Mouse (Mus musculus): ENCODE results near the gene Wdr13. TPM values are rescaled to one million over a fixed set of nuclear protein-coding genes. Genes with fewer than 3 reads are reported as not detected.

Wdr13 gene
- polyA plus RNA-seq (2012; ENCODE audit: insufficient read depth, insufficient read length, missing spikeins) = 59.1 and 61.3 TPM in 2 replicates

GRCm38 (mm10) chrX:8132017-8132976, at the start of gene Wdr13:
Gene Wdr13, minus strand, starts transcription at chrX:8132892.
- Histone ChIP-seq H3K4me3 (ENCODE audit: insufficient read depth, low read length) (peak within 1 kb of the TSS; percentile 95), H3K4me1 (ENCODE audit: control insufficient read depth, insufficient read depth, low read length) (peaks cover 7% of the 10 kb centered on the region), H3K27ac (ENCODE audit: insufficient read depth, low read depth, low read length) (peak within 1 kb of the TSS; percentile 100)
- TF ChIP-seq CTCF (IDR thresholded peaks at IDR 0.05; ENCODE audit: low read depth, low read length) = no peak
- TF ChIP-seq POLR2A (IDR thresholded peaks at IDR 0.05; ENCODE audit: borderline replicate concordance, low read depth, low read length) = no peak

GRCm38 (mm10) chrX:8179646-8180045, 47.0 kb upstream of the Wdr13 start:
- peaks cover 2% of the 10 kb centered on the region; the same call in 1 of the 2 replicates for H3K4me1 ChIP-seq (ENCODE audit: control insufficient read depth, insufficient read depth, low read length)
- no peak overlapping the region for H3K4me3 ChIP-seq (ENCODE audit: insufficient read depth, low read length)
- H3K27ac ChIP-seq (ENCODE audit: insufficient read depth, low read depth, low read length) = no peak overlapping the region
- no peak for TF ChIP-seq CTCF (IDR thresholded peaks at IDR 0.05; ENCODE audit: low read depth, low read length)
- no peak for TF ChIP-seq POLR2A (IDR thresholded peaks at IDR 0.05; ENCODE audit: borderline replicate concordance, low read depth, low read length)

DNA sequence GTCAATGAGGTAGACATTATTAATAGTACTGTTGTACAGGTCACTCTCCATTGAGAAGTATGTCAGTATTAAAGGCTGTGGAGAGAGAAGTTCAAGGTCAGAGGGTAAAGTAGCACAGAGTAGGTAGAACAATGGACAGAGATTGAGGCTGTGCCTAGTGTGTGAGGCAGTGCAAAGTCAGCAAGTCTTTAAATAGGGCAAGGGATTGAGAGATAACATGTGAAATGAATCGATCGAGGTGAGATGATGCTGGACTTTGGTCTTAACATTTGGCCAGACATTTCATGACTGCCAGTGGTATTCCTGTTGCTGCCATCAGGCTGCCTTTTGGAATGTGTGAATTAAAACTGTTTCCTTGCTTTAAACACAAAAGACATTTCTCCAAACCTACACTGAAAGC, 46.2 kb upstream of the Wdr13 start:
- TF ChIP-seq CTCF (IDR thresholded peaks at IDR 0.05; ENCODE audit: low read depth, low read length) (no peak), POLR2A (IDR thresholded peaks at IDR 0.05; ENCODE audit: borderline replicate concordance, low read depth, low read length) (no peak)

GRCm38 (mm10) chrX:8175504-8176385, 43.1 kb upstream of the Wdr13 start, which contains the start of gene Tbc1d25:
Gene Tbc1d25, minus strand, starts transcription at chrX:8176181.
- TF ChIP-seq CTCF (IDR thresholded peaks at IDR 0.05; ENCODE audit: low read depth, low read length) (no peak), POLR2A (IDR thresholded peaks at IDR 0.05; ENCODE audit: borderline replicate concordance, low read depth, low read length) (no peak)
- peak within 1 kb of the TSS; percentile 70 for H3K27ac ChIP-seq (ENCODE audit: insufficient read depth, low read depth, low read length)
- peak within 1 kb of the TSS; percentile 97 for H3K4me3 ChIP-seq (ENCODE audit: insufficient read depth, low read length)
- H3K4me1 ChIP-seq (ENCODE audit: control insufficient read depth, insufficient read depth, low read length) = peaks cover 3% of the 10 kb centered on the region; the same call in 1 of the 2 replicates

More for the DNA sequence above, 46.2 kb upstream of the Wdr13 start:
- H3K4me1 ChIP-seq (ENCODE audit: control insufficient read depth, insufficient read depth, low read length) = peaks cover 2% of the 10 kb centered on the region; the same call in 1 of the 2 replicates
- H3K27ac ChIP-seq (ENCODE audit: insufficient read depth, low read depth, low read length) = no peak overlapping the region
- no peak overlapping the region for H3K4me3 ChIP-seq (ENCODE audit: insufficient read depth, low read length)

- Histone ChIP-seq H3K4me3 (ENCODE audit: insufficient read depth, low read length) (peak overlapping the region; percentile 97), H3K4me1 (ENCODE audit: control insufficient read depth, insufficient read depth, low read length) (peaks cover 7% of the 10 kb centered on the region), H3K27ac (ENCODE audit: insufficient read depth, low read depth, low read length) (no peak overlapping the region; the same call in 1 of the 2 replicates)
- TF ChIP-seq CTCF (IDR thresholded peaks at IDR 0.05; ENCODE audit: low read depth, low read length) (no peak), POLR2A (IDR thresholded peaks at IDR 0.05; ENCODE audit: borderline replicate concordance, low read depth, low read length) (no peak)
These were observed 42.4 kb upstream of the Wdr13 start for GRCm38 (mm10) chrX:8175169-8175503.

- H3K27ac ChIP-seq (ENCODE audit: insufficient read depth, low read depth, low read length) = peak overlapping the region; percentile 75
- no peak overlapping the region for H3K4me3 ChIP-seq (ENCODE audit: insufficient read depth, low read length)
- no peak for TF ChIP-seq POLR2A (IDR thresholded peaks at IDR 0.05; ENCODE audit: borderline replicate concordance, low read depth, low read length)
- TF ChIP-seq CTCF (IDR thresholded peaks at IDR 0.05; ENCODE audit: low read depth, low read length) = no peak
- peaks cover 20% of the 10 kb centered on the region for H3K4me1 ChIP-seq (ENCODE audit: control insufficient read depth, insufficient read depth, low read length)
These were observed 35.3 kb upstream of the Wdr13 start for GRCm38 (mm10) chrX:8167716-8168647.

GRCm38 (mm10) chrX:8164471-8164870, 31.8 kb upstream of the Wdr13 start:
- no peak for TF ChIP-seq CTCF (IDR thresholded peaks at IDR 0.05; ENCODE audit: low read depth, low read length)
- TF ChIP-seq POLR2A (IDR thresholded peaks at IDR 0.05; ENCODE audit: borderline replicate concordance, low read depth, low read length) = no peak
- Histone ChIP-seq H3K4me3 (ENCODE audit: insufficient read depth, low read length) (no peak overlapping the region), H3K27ac (ENCODE audit: insufficient read depth, low read depth, low read length) (no peak overlapping the region), H3K4me1 (ENCODE audit: control insufficient read depth, insufficient read depth, low read length) (peaks cover 17% of the 10 kb centered on the region)

DNA sequence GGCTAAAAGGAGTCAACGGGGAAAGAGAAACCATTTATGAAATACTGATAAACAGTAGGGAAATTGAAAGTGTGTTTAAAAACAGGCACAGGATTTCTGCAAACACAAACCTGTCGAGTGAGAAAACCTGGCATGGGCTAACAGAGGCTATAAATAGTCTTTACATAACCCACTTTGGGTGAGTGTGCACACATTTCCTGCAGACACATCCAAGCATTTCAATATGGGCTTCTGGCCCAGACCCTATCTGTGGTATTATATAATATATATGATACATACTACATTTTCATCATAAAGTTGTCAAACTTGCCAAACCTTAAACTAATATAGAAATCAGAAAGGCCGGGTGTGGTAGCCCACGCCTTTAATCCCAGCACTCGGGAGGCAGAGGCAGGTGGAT, 30.4 kb upstream of the Wdr13 start:
- no peak for TF ChIP-seq CTCF (IDR thresholded peaks at IDR 0.05; ENCODE audit: low read depth, low read length)
- no peak for TF ChIP-seq POLR2A (IDR thresholded peaks at IDR 0.05; ENCODE audit: borderline replicate concordance, low read depth, low read length)
- H3K27ac ChIP-seq (ENCODE audit: insufficient read depth, low read depth, low read length) = no peak overlapping the region

More for the DNA sequence above, 30.4 kb upstream of the Wdr13 start:
- Histone ChIP-seq H3K4me1 (ENCODE audit: control insufficient read depth, insufficient read depth, low read length) (peaks cover 11% of the 10 kb centered on the region), H3K4me3 (ENCODE audit: insufficient read depth, low read length) (no peak overlapping the region)
